Mouse (Mus musculus) layer of hippocampus, adult 11-12 months (tissue): ENCODE measurements around the gene Atp13a3.

ENCODE experiments used
- DNase-seq: peaks from one replicate; pipeline ENCODE4 v3.0.0; 2022; ENCODE audit warnings: low spot score

The Atp13a3 gene

DNA sequence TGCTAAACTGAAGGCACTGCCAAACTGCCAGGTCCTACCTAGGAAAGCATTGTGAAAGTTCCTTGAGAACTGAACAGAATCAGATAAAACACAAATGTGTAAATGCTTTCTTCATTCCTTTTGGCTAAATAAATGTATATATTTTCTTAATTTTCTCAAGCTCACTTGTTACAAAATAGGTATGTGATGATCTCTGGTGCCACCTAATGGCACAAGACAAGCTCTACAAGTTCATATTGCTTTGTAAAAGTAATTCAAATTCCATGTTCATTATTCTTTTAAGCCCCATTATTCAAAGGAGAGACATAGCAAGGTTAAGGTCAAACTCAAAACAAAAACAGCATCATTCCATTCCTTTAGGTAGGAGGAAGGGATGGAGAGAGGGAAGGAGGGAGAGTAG, 91.5 kb downstream of the Atp13a3 start:
- DNase-seq = no peak

DNA sequence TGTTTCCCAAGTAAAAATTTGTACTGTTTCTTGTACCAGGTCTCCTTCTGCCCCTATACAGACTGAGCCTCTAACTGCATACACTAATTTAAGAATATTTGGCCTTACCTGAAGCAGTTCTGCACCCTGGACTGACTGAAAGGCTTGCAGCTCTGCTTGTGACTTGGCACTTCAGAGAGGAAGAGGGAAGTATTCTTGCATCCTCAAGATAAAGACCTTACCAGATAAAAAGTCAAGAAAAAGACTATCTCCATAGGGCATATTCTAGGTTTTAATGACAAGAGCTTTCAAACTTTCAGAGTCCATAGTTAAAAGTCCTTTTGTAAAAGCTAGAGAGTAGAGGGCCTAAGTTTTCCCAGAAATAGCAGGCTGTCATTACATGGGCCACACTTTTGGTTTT, 95.1 kb downstream of the Atp13a3 start, which contains the start of gene Gp5:
Gp5 (minus strand) TSS at position 133 of the 400 bp plus-strand sequence.
- no peak for DNase-seq

DNA sequence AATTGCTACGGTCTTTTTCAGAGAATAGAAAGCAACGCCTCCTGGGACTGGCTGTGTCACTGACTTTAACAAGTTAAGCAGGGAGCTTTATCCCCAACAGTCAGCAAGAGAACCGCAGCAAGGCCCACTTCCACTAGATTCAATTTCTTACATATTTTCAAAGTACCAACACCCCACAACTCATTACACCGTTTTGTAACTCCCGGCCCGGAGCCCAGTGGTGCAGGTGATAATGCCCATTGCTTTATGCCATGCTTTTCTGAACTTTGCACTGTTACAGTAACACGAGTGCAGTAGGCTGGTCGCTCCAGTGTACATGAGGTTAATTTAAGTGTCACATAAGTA, 95.6 kb downstream of the Atp13a3 start:
- DNase-seq = no peak

DNA sequence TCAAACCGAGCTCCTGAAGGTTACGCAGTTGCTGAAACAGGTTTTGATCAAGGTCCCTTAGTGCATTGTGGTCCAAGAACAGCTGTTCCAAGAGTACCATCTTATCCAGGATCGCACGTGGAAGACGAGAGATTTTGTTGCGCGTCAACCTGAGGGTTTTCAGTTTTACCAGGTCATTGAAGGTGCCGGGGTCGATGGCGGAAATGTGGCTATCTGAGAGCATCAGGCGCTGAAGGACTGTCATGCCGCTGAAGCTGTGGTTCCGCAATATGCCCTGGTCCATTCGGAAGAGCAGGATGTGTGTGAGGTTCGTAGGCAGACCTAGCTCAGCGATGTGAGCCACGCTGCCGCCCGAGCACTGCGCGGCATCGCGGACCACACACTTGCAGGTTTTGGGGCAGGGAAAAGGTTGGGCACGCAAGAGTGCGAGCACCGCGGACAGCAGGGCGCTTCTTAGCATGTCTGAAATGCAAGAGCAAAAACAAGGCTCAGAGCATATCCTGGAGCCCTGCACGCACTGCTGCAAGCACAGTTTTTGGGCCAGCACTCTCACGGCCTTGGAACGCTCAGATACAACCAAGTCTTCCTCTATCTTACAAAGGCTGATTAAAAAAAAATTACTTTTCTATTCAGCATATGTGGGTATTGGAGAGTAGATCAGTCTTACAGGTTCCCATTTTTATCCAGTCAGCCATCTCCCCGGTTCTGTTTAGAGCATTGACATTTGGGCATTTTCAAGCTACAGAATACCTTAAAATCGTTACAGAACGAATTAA, 96.2 kb downstream of the Atp13a3 start:
- DNase-seq = peak; percentile 11

DNA sequence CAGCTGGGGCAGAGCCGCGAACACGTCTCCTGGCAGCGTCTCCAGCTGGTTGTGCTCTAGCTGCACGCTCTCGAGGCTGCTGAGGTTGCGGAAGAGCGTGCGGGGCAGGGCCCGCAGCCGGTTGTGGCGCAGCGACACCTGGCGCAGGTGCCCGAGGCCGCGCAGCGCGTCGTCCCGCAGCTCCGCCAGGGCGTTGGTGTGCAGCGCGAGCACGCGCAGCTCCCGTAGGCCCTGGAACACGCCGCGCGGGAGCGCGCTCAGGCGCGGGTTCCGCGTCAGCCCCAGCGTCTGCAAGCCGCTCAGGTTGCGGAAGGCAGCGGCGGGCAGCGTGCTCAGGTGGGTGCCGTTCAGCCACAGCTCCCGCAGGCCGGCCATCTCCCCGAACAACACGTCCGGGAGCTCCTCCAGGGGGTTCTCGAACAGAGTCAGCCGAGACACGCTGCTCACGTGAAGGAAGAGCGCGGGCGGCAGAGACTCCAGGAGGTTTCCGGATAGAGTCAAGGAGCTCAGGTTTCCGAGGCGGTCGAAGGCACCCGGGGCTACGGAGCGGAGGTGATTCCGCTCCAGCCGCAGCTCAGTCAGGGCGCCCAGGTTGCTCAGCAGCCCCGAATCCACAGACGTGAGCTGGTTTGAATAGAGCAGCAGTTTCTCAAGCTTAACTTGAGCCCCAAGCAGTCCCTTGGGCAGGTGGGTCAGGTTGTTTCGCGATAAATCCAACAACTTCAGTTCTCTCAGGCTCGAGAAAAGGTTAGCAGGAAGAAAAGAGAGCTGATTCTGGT, 97.0 kb downstream of the Atp13a3 start:
- DNase-seq = peak; percentile 64

DNA sequence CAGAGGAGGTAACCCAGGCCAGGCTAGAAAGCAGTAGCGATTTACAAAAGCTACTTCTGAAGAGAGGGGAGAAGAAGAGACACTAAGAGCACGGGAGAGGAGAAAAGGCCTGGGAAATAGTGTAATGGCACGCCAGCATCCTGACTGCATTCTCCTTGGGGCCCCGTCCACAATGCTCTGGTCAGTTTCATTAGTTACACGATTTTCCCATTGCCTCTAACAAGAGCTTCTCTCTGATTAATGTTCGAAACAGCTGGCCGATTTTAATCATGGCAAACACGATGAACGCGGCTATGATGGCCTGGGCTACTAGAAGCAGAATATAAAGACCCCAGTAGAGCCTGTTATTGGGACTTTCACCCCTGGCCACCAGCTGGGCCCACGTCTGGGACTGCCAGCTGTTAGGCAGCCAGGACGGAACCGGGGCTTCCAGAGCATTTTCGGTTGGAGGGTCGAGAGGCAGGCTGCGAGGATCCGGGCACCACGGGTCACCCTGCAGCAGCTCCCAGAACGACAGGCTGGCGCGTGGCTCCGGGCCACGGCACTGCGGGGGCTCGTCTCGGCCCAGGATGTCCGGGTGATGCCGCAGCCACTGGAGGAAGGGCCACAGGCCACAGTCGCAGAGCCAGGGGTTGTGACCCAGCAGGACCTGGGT, 97.7 kb downstream of the Atp13a3 start:
- DNase-seq = no peak

DNA sequence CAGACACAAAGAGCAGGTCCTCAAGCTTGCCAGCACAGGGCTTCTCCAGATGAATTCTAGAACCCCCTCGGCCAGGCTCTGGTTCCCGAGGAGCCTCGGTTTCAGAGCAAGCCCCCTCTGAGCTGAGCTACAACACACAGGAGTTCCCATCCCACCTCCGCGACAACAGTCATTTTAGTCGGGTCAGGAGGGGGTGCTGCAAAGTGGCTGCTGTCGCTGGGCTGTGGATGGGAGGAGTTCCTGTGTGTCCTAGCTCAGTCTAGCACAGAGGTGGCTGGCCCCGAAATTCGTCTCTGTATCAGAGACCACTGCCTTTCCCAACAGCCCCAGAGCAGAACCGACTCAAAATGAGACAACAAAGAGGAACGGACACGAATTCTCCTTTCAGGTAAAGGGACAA, 98.5 kb downstream of the Atp13a3 start:
- no peak for DNase-seq

DNA sequence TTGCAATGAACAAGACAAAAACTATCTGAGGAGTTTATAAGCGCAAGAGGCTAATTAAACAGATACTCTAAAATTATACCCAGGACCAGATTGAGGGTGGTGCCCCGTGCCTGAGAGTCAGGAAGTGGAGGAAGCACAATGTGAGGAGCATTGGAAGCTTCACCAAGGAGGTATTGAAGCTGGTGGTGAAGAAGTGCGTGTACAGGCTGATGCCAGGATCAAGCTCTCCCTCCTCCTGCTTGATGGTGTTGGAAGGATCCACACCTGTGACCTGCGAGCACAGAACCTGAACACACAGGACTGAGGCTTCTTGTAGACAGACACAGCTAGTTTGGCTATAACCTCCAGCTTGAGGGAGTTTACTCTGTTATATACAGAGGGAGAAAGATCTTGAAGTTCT, 99.7 kb downstream of the Atp13a3 start:
- DNase-seq = no peak

DNA sequence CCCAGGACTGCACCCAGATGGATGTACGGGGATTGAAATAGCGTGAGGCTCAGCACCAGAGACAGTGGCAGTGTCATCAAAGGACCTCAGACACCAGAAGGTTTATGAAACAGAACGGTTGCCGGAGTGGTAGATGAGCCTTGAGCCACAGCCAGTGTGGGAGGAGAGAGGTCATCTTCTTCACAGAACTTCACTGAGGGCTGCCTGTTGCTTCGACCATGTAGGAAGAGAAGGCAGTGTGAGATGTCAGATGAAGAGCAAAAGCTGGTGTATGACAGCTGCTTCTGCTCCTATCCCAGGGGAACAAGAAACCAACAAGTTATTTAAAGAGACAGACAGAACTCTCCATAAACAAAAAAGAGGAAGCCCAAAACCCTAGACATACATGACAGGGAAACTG, 101.5 kb downstream of the Atp13a3 start:
- no peak for DNase-seq

DNA sequence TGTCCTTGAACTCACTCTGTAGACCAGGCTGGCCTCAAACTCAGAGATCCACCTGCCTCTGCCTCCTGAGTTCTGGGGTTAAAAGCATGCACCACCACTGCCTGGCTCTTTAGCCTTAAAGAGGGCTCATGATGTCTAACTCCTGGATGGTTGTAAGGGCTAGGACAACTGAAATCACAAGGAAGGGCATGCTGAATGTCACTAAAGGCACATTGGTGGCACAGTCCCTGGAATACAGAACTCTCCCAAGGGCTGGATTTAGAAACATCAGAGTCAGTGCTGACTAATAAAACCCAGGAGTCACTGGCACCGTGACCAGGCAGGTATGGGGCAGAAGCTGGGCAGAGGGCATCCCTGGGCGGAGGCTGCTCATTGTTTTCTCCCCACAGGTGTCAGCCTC, 102.4 kb downstream of the Atp13a3 start:
- no peak for DNase-seq

DNA sequence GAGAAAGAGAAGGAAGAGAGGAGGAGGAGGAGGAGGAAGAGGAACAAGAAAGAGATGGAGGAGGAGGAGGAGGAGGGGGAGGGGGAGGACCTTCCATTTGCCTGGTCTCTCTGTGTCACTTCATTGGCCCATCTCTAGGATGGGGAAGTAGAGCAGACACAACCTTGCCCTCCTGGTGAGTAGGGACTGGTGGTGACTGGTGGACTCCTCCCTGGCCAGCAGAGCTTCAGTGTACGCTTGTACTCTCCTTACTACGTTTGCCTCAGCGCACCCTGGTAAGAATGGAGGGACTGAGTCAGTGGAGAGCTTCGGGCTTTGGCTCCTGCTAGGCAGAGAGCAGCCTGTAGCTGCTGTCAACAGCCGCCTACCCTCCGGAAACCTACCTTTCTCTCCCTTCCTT, 103.1 kb downstream of the Atp13a3 start:
- DNase-seq = no peak

DNA sequence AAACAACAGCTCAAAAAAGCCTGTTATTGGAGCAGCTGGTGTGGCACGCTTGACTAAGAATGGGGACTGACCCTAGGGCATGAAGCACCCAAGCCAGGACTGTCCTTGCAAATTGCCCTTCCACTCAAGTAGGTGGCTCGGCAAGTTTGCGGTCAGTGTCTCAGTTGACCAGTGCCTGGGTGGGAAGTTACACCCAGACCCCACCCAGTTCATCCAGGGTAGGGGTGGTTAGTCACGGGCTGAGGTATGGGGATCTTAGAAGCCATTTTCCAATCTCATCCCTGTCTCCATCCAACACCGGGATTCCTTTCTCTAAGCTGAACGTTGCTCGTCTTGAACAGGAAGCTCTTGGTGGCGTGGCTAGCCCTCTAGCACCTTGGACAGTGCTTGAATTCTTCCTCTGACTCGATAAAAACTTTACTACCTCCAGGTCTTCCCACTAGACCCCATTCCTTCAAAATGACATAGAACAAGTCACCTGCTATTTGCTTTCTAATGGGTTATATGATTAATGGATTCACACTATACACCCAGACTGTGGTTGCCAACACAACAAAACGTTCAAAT, 106.0 kb downstream of the Atp13a3 start:
- DNase-seq = no peak

DNA sequence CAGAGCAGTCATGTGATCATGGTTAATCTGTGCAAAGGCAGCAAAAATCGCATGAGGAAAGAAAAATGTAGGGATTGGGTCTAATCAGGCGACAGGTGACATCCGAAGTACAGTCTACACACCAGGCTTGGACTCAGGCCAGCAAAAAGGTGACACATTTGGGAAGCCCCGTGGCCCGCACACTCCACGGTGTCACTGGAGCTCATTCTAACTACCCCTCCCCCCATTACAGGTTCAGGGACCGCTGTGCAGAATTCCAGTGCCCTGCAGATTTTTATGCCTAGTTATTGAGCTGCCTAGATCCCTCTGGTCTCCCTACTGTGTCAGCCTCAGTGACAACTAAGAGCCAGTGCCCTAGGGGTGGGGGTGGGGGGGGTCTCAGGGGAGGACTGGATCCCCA, 108.3 kb downstream of the Atp13a3 start:
- DNase-seq = no peak

DNA sequence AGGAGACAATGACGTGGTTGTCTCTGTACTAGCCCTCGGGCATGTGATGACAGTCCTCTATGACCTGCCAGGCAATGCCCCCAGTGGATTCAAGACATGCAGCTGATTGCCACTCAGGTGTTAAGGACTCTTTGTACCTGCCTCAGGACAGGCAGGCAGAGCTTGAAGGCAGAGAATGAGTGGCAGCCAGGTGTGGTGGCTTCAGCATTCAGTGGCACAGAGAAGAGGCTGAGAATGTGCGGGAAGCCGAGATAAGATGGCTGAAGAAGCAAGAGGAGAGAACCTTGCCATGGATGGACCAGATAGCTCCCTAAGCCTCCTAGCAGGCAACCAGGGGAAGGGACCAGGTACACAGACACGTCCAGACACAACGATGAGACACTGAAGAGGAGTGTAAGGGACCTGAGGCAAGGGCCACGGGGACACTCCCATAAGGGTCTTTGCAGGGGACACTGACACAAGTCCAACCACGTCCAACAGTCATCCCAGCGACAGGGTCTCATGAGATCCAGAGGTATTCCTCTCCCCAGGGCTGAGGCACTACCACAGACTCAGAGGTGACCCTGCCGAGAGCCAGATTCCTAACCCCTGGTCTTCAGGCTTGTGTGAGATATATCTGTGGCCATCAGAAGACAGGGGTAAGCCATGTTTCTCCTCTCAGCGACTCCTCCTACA, 109.0 kb downstream of the Atp13a3 start:
- DNase-seq = no peak

DNA sequence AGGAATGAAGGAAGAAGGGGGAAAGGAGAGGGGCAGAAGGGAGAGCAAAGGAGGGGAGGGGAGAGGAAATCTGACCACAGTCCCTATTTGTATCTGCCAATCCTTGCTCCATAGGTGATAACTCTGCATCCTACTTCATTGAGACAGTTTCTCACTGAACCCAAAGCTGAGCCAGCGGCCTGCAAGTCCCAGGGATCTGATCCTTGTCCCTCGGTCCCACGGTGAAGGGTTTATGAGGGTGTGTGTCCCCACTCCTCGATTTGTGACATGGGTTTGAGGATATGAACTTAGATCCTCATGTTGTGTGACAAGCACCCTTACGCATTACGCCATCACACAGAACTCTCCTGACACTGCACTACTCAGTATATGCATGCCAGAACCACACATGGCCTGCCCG, 110.7 kb downstream of the Atp13a3 start:
- no peak for DNase-seq

DNA sequence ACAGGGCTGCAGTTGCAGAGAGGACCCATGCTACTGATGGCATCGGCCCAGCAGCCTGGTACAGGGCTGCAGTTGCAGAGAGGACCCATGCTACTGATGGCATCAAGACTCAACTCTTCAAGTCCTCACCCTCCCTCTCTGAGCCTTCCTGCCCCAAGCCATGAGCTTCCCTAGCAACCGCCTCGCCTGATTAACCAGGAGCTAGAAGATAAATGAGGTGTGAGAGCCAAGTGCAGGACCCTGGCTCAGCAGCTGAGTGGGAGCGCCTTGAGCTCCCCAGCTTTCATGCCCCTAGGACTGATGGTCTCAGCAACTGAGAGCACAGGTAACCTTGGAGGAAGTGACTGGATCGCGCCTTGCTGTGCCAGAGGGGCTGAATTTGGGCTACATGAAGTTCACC, 115.3 kb downstream of the Atp13a3 start:
- DNase-seq = no peak

DNA sequence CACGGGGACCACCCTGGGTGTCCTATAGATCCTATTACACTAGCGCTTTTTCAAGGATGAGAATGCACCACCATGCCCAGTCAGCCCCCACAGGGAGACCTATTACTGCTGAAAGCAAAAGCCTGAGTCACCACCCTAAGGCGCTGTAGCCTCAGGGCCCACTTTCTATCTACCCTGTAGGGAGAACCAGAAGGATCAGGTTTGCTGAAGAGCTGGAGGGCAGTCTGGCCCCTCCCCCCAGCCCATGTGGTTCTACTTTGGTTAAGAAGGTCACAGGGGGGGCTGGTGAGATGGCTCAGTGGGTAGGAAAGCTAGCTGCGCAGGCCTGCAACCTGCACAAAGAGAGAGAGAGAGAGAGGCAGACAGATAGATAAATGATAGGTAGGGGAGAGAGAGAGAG, 120.1 kb downstream of the Atp13a3 start:
- DNase-seq = no peak

DNA sequence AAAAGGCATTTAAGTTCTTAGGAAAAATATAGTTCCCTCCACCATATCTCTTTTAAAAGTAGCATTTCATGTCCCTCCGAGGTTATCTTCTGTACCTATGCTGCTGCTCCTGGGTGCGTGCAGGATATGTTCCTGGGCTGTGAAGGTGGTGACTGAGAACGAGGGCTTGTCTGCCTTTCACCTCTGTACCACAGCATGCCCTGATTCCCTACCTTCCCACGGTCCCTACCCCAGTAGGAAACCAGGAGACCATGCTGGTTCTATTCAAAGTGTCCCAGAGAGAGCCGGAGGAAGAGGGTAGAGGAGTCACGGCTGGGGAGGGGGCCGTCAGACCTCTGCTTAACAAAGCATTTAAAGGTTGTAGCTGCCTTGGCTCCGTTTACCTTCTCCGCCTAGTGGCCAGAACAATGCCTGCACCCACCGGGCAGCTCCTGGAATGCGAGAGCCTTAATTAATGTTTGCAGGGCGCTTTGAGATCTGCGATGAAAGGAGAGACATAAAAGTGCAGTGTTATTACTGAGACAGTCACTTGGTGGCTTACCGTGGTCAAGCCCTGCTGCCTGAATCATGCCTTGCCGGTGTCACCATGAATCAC, 121.9 kb downstream of the Atp13a3 start:
- DNase-seq = no peak

DNA sequence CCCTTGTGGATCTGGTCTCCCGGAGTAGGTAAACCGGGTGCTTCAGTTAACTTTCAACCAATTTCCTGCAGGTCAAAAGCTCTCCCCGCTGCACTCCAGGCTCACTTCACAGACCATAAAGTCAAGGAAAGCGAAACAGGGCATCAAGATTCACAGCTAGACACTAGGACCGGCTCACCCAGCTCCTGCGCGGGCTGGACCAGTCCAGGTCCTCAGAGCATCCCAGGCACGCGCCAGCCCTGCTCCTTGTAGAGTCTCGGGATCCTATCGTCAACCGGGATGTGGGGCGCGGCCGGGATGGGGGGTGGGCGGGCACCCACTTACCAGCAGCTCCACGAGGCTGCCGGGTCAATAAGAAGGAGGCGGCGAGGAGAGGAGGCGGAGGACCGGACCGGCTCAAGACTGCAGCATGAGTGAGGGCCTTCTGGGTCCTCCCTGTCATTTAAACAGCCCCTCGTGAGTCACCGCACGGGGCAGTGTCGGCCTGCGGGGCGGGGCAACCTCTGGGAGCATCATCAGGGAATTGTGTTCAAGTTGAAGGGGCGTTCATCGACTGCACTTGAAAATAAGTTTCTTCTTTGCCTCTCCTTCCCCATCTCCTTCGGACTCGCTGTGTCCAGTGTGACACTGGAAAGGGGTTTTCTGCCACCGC, 122.8 kb downstream of the Atp13a3 start, which contains the start of gene Lrrc15:
Lrrc15 (minus strand) TSS at position 413 of the 652 bp plus-strand sequence.
- no peak for DNase-seq

DNA sequence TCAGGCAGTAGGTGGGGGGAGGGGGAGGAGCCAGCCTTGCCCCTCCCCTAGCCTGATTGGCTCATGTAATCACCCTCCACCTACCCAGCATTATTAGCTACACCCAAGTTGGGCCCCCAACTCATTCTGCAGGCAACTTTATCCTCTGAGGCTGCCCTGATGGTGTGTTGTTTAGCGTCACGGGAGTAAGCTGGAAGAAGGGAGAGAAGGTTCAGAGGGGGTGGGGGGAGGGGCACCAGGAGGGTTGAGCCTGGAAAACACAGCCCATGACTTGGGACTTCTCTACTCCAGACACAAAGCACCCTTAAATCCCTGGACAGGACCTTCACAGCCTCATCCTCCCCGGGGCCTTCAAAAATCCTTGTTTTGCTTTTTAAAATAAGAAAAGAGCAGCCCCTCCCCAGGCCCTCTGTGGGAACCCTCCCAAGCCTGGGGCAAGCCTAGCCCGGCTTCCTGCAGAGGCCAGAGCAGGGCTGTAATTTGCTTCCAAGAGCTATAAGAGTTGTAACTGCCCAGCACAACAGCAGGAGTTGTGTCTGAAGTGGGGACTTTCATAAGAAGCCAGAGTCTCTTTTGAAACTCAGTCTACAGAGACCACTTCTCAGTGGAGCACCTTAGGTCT, 125.0 kb downstream of the Atp13a3 start:
- DNase-seq = no peak

DNA sequence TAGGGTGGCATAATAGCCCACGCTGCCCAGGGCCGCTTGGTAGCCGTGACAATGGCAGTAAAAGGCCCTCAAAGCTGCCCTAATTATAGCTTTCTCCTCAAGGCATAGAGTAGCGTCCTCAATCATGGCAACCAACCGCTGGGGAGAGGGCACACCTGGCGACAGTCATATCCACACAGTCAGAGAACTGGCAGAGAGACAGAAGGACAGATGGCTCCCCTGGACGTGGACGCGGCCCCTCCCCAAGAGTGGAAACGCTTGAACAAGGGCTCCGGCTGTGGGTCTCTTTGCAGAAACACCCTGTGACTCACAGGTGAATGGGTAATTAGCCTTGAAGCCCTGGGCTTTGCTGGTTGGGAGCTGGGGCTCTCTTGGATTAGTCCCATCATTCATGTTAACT, 127.4 kb downstream of the Atp13a3 start:
- DNase-seq = no peak
